Mouse (Mus musculus) testis, adult 2 months (tissue): Measurements from ENCODE around the gene Rpl36a. TPM values are rescaled to one million over a fixed set of nuclear protein-coding genes. Genes with fewer than 3 reads are reported as not detected.

Source experiments
- H3K27ac ChIP-seq: fragments of 200-500 bp; 2 replicates; pipeline ENCODE4 v1.5.1; 2012; ENCODE audit warnings: low read depth, low read length; ENCODE audit not compliant: control insufficient read depth, insufficient read depth
- H3K27me3 ChIP-seq: fragments of 200-500 bp; 2 replicates; pipeline ENCODE4 v1.6.1; 2012; ENCODE audit warnings: mild to moderate bottlenecking, low read length, moderate library complexity; ENCODE audit not compliant: control insufficient read depth, insufficient read depth
- H3K36me3 ChIP-seq: fragments of 200-500 bp; 2 replicates; pipeline ENCODE4 v1.6.1; 2012; ENCODE audit warnings: mild to moderate bottlenecking, low read length; ENCODE audit not compliant: control insufficient read depth, insufficient read depth
- H3K4me1 ChIP-seq: fragments of 200-500 bp; 2 replicates; pipeline ENCODE4 v1.6.1; 2012; ENCODE audit warnings: low read length; ENCODE audit not compliant: control insufficient read depth, insufficient read depth
- H3K4me3 ChIP-seq: fragments of 200-500 bp; 2 replicates; pipeline ENCODE4 v1.5.1; 2012; ENCODE audit warnings: low read depth, mild to moderate bottlenecking, low read length, moderate library complexity, mixed read lengths; ENCODE audit not compliant: control insufficient read depth
- CTCF ChIP-seq: fragments of 200-500 bp; IDR thresholded peaks from 2 replicates; pipeline ENCODE4 v1.5.1; 2012; ENCODE audit warnings: low read depth, mild to moderate bottlenecking, inconsistent platforms, low read length, moderate library complexity; ENCODE audit not compliant: control insufficient read depth, insufficient read depth, insufficient replicate concordance
- POLR2A ChIP-seq: fragments of 200-500 bp; IDR thresholded peaks from 2 replicates; pipeline ENCODE4 v1.6.1; 2012; ENCODE audit warnings: low read depth, mild to moderate bottlenecking, inconsistent platforms, low read length, moderate library complexity; ENCODE audit not compliant: control insufficient read depth
- polyA plus RNA-seq: library from polyadenylated mRNA; depleted of rRNA; stranded (reverse); fragments of >200 nt; gene quantifications from 2 replicates; pipeline ENCODE4 v1.2.3, GENCODE M21; 2012

Rpl36a gene
- polyA plus RNA-seq, 1 experiment: 22.6 TPM

GRCm38 (mm10) chrX:134600659-134601379 lies 15.4 kb downstream of the Rpl36a start, which contains the start of the genes Gla and Hnrnph2:
Gene Gla (minus strand): TSS chrX:134601125.
Gene Hnrnph2 (plus strand): TSS chrX:134601179.
- Histone ChIP-seq H3K4me3 (peak within 1 kb of the TSS; percentile 91), H3K4me1 (no peaks in the 10 kb centered on the region; the same call in 1 of the 2 replicates), H3K36me3 (no peaks in the 10 kb centered on the region), H3K27ac (peak within 1 kb of the TSS; percentile 92), H3K27me3 (no peaks in the 10 kb centered on the region)
- TF ChIP-seq CTCF: no peak
- peak; percentile 59 for TF ChIP-seq POLR2A

DNA sequence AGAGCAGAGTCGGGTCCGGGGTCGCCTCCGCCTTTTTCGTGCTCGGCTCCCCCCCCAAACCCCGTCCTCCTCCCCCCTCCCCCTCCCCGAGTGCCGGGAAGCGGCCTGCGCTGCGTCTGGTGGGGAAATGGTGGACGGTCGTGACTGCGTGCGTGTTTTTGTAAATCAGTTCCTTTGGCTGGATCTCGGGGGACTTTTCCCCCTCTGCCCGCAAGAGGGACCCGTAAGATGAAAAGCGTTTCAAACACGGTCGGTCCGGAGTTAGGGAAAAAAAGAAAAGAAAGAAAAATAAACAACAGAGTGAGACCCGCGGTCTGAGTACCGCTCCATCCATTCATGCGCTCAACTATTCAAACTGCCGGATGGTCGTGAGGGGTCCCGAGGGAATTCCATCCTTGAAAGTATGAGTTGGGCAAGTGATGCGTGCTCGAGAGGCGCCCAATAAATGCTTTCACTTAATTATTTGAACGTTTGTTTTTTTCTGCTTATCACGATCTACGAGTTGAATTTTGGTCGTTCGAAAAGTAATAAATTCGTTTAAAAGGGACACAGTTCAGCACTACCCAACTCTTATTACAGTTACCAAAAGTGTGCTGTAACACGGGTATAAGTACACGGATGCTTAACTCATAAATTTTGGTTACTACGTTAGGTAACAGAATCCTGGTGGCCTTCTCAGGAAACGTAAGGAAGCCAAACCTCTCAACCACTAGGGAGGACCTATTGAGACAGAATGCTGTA lies 16.1 kb downstream of the Rpl36a start:
- Histone ChIP-seq H3K4me1 (no peaks in the 10 kb centered on the region; the same call in 1 of the 2 replicates), H3K4me3 (peak overlapping the region; percentile 91), H3K27ac (peak overlapping the region; percentile 92), H3K36me3 (no peaks in the 10 kb centered on the region), H3K27me3 (no peaks in the 10 kb centered on the region)
- no peak for TF ChIP-seq POLR2A
- no peak for TF ChIP-seq CTCF

- TF ChIP-seq POLR2A: no peak
- no peak for TF ChIP-seq CTCF
- Histone ChIP-seq H3K27me3 (no peaks in the 10 kb centered on the region), H3K4me1 (peaks cover 2% of the 10 kb centered on the region; the same call in 1 of the 2 replicates), H3K27ac (no peak overlapping the region), H3K36me3 (no peaks in the 10 kb centered on the region), H3K4me3 (no peak overlapping the region)
Observed at GRCm38 (mm10) chrX:134609472-134609871, 24.0 kb downstream of the Rpl36a start.

DNA sequence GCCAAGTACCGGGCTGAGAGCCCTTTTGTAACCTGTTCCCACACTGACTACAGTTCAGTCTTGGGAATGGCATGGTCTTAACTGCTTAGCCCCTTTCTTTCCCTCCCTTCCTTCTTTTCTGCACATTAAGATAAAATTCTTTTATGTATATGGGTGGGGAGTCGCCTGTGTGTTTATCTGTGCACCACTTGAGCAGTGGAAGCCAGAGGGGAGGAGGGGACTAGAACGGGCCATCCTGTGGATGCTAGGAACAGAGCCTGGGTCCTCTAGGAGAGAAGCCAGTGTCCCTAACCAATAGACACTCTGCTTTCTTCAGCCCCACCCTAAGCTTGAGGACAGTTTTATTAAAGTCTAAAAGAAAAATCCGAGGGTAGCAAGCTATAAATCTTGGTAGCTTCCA lies 25.5 kb downstream of the Rpl36a start:
- Histone ChIP-seq H3K27me3 (no peaks in the 10 kb centered on the region), H3K4me3 (no peak overlapping the region), H3K36me3 (no peaks in the 10 kb centered on the region), H3K4me1 (peaks cover 2% of the 10 kb centered on the region; the same call in 1 of the 2 replicates), H3K27ac (no peak overlapping the region)
- TF ChIP-seq POLR2A (no peak), CTCF (no peak)

- Histone ChIP-seq H3K27ac (0 out of 2 replicates have a peak overlapping the region, but pooled peaks have one; percentile 21), H3K4me3 (peak overlapping the region; percentile 74), H3K27me3 (no peaks in the 10 kb centered on the region), H3K36me3 (no peaks in the 10 kb centered on the region), H3K4me1 (peaks cover 2% of the 10 kb centered on the region; the same call in 1 of the 2 replicates)
- TF ChIP-seq CTCF: no peak
- TF ChIP-seq POLR2A: no peak
Observed at GRCm38 (mm10) chrX:134612285-134612959, 27.0 kb downstream of the Rpl36a start.

DNA sequence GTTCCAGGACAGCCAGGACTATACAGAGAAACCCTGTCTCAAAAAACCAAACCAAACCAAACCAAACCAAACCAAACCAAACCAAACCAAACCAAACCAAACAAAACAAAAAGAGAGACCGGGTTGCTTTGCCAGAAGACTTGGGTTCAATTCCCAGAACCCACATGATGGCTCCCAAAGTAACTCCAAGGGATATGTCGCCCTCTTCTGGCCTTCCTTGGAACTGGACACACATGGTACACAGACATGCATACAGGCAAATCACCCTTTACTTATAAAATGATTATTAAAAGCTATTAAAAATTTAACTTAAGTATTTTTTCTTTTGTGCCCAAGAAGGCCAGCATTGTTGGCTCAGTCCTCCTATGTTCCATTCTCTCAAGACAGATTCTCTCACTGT lies 28.9 kb downstream of the Rpl36a start:
- peaks cover 2% of the 10 kb centered on the region; the same call in 1 of the 2 replicates for H3K4me1 ChIP-seq
- H3K27ac ChIP-seq: no peak overlapping the region
- H3K36me3 ChIP-seq: no peaks in the 10 kb centered on the region
- no peak overlapping the region for H3K4me3 ChIP-seq
- no peaks in the 10 kb centered on the region for H3K27me3 ChIP-seq
- TF ChIP-seq CTCF (no peak), POLR2A (no peak)

- TF ChIP-seq CTCF (no peak), POLR2A (no peak)
- Histone ChIP-seq H3K27ac (no peak overlapping the region), H3K36me3 (no peaks in the 10 kb centered on the region), H3K4me3 (no peak overlapping the region), H3K4me1 (no peaks in the 10 kb centered on the region), H3K27me3 (no peaks in the 10 kb centered on the region)
Observed at GRCm38 (mm10) chrX:134619695-134620094, 34.2 kb downstream of the Rpl36a start.
